Mouse (Mus musculus) urinary bladder, adult 18-20 months (tissue): ENCODE results near the gene Tbl3.

Source experiments
- DNase-seq, 2 experiments: peaks; one replicate each; pipeline ENCODE4 v3.0.0; 2022; ENCODE audit warnings: low spot score in 2 of 2, mixed read lengths in 2 of 2

Tbl3 gene

DNA sequence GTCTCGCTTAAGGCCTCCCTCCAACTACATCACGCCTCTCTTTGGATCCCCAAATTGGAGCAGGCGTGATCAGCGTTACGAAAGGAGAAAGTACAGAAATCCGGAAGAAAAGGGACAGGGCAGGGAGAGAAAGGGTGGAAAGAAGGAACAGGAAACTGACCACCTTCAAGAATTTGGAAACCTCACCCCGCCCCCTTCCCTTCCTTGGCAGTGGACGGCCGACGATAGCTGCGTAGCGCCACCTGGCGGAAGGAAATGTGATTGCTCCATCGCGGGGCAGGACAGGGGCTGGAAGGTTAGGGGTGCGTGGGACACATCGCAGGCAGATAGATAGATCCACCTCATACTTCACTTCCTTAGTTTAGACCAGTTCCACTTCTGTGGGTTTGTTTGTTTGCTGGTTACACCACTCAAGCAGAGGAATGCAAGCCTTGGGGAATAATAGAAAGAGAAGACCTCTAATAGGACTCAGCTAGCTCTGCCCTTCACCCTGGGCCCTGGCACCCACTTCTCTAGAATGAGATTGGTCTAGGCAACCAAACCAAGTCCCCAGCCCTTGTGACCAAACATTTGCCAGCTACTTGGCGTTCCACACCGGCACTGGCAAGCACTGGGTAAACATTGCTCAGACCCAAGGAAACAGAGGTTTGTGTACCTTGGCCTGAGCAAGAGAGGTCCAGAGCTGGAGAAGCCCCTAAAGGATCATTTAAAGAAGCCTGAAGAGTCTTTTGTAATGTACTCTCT, 53.3 kb downstream of the Tbl3 start:
- peak in 1 of 2 experiments; percentile 58 for DNase-seq

- no peak for DNase-seq
Measured at GRCm38 (mm10) chr17:24651835-24652234, 55.6 kb downstream of the Tbl3 start.

- DNase-seq: no peak
Measured at GRCm38 (mm10) chr17:24650766-24651165, 56.7 kb downstream of the Tbl3 start.

DNA sequence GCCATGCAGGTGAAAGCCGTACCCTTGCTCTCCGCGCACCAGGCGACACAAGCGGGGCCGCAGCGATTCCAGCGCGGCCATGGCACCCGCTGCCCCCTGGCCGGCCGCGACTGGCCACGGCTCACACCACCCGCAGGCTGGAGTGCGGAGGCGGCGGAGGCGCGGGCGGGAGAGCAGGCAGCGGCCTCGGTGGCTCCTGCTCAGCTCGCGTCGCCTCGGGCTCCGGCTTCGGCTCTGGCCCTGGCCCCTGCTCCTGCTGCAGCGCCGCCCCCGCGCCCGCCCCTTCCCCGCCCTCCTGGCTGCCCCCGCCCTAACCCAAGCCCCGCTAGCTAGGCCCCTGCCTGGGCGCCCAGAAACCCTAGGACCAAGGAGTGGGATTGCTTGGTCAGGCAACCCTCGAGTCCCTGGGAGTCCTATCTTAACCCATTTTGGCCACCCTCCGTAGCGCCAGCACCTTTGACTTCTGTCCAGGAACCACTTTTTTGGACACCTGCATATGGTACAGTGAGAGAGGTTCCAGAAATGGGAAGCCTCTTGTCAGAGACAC, 57.3 kb downstream of the Tbl3 start, which contains the start of gene Slc9a3r2:
TSS of gene Slc9a3r2 (minus strand) at position 258 of the 547 bp plus-strand sequence.
- DNase-seq: no peak

- peak in 1 of 2 experiments; percentile 63 for DNase-seq
Measured at GRCm38 (mm10) chr17:24649581-24650069, 57.8 kb downstream of the Tbl3 start.

DNA sequence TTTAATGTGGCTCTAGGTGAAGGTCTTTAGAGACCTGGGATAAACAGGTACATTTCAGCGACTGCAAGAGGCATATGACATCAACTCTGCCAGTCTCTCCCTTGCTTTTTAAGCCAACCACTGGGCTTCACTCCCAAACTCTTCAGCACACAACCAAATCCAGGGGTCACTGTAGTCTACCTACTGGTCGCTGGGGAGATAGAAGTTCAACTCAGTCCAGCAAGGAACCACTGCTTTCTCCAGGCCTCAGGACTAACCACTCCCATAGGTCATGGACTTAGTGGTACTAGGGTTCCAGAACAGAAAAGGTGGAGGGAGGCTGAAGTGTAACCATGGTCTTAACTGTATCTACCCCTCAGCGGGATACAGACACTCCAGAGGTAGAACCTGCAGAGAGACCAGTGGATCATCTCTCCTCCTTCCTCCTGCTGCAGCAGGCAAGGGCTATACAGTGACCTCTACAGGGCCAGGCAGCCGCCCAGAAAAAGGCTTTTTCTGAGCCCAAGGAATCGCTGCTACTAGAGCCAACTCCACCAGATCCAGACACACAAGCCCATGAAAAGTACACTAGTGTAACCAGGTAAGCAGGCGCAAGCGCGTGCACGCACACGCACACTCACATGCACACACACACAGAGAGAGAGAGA, 58.6 kb downstream of the Tbl3 start:
- DNase-seq: no peak
